Mouse (Mus musculus) heart, postnatal 0 days (tissue): ENCODE measurements around the gene Sugp2. TPM values are rescaled to one million over a fixed set of nuclear protein-coding genes. Genes with fewer than 3 reads are reported as not detected.

Experiments
- ATAC-seq: fragments of 200-750 bp; cut with Nextera tagmentation; 2 replicates; pipeline ENCODE4 v1.8.0; 2017; ENCODE audit warnings: low read depth, moderate number of reproducible peaks, moderate library complexity; ENCODE audit not compliant: insufficient read depth
- DNase-seq: peaks from one replicate; pipeline ENCODE4 v3.0.0-alpha.2; 2016; ENCODE audit warnings: low spot score
- H3K27ac ChIP-seq: fragments of 300-500 bp; sonication (generic); 2 replicates; pipeline ENCODE4 v1.5.1; 2014; ENCODE audit warnings: low read depth, mild to moderate bottlenecking
- H3K27me3 ChIP-seq: fragments of 300-500 bp; sonication (generic); 2 replicates; pipeline ENCODE4 v1.6.1; 2014; ENCODE audit warnings: low read length, mixed read lengths; ENCODE audit not compliant: control insufficient read depth, insufficient read depth
- H3K36me3 ChIP-seq: fragments of 300-500 bp; sonication (generic); replicated peaks from 2 replicates; pipeline ENCODE4 v1.6.1; 2014; ENCODE audit warnings: low read length, mixed read lengths; ENCODE audit not compliant: control insufficient read depth, insufficient read depth
- H3K4me1 ChIP-seq: fragments of 300-500 bp; sonication (generic); 2 replicates; pipeline ENCODE4 v1.6.1; 2014; ENCODE audit warnings: antibody characterized with exemption; ENCODE audit not compliant: control insufficient read depth, insufficient read depth
- H3K4me2 ChIP-seq: fragments of 300-500 bp; sonication (generic); 2 replicates; pipeline ENCODE4 v1.6.1; 2014; ENCODE audit warnings: low read depth, mild to moderate bottlenecking, low read length, moderate library complexity
- H3K4me3 ChIP-seq: fragments of 300-500 bp; sonication (generic); 2 replicates; pipeline ENCODE4 v1.5.1; 2014; ENCODE audit warnings: low read depth, low read length
- H3K9ac ChIP-seq: fragments of 300-500 bp; sonication (generic); replicated peaks from 2 replicates; pipeline ENCODE4 v1.6.1; 2014; ENCODE audit warnings: low read depth, low read length, mixed read lengths
- H3K9me3 ChIP-seq: fragments of 300-500 bp; sonication (generic); replicated peaks from 2 replicates; pipeline ENCODE4 v1.6.1; 2016; ENCODE audit warnings: low read length; ENCODE audit not compliant: control insufficient read depth
- CTCF ChIP-seq: IDR thresholded peaks from 2 replicates; pipeline ENCODE4 v1.5.1; 2016; ENCODE audit warnings: antibody characterized with exemption, control low read depth, low read depth
- EP300 ChIP-seq: IDR thresholded peaks from 2 replicates; pipeline ENCODE4 v1.6.1; 2016; ENCODE audit warnings: antibody characterized with exemption, low read depth
- WGBS: fragments of 180-500 bp; shearing (Covaris S2); extraction: QIAGEN DNeasy Blood & Tissue Kit; methylation state at CpG from one replicate; pipeline ENCODE4 v1.1.7; 2014; 5-methylcytosine and 5-hydroxymethylcytosine counted together
- polyA plus RNA-seq: library from polyadenylated mRNA; unstranded; fragments of >200 nt; fragmentation: Nextera tagmentation; extraction: Ambion mirVana; gene quantifications from 2 replicates; pipeline ENCODE4 v1.2.1, GENCODE M21; 2015
- total RNA-seq: library from RNA; depleted of rRNA; stranded (reverse); fragments of >200 nt; gene quantifications from 2 replicates; pipeline ENCODE4 v1.2.3, GENCODE M21; 2014; ENCODE audit warnings: low replicate concordance

Gene Sugp2
- total and polyA plus RNA-seq, 2 experiments from 2014 or later, result 15.5 to 48.7 TPM

DNA sequence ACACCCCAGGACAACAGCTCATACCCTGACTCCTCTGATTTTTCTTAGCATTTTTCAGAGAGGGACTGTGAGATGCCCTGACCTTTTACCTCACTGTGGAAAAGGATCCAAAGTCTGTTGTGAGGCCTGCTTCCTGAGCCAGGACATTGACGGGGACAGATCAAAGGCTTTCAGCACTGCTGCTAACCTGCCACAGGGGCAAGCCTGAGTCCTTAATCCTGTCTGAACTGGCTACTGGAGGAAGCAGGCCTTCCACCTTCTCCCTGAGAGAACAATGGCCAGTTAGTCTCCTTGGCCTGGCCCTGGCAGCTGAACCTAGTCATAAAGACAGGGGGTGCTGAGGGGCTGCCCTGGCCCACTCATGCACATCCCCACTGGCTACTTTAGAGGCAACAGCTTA lies 25.9 kb upstream of the Sugp2 start:
- TF ChIP-seq EP300, result no peak
- no peak for TF ChIP-seq CTCF
- ATAC-seq, result no peak
- no peaks in the 10 kb centered on the region for H3K9me3 ChIP-seq
- no peaks in the 10 kb centered on the region for H3K36me3 ChIP-seq
- H3K4me1 ChIP-seq, result peaks cover 35% of the 10 kb centered on the region
- H3K4me2 ChIP-seq, result no peak overlapping the region
- 59% methylated on average over 1 of the region's 1 CpGs for WGBS
- DNase-seq, result no peak
- peak overlapping the region; percentile 34; the same call in 1 of the 2 replicates for H3K27ac ChIP-seq
- no peaks in the 10 kb centered on the region for H3K27me3 ChIP-seq
- no peak overlapping the region for H3K4me3 ChIP-seq
- no peak overlapping the region for H3K9ac ChIP-seq

DNA sequence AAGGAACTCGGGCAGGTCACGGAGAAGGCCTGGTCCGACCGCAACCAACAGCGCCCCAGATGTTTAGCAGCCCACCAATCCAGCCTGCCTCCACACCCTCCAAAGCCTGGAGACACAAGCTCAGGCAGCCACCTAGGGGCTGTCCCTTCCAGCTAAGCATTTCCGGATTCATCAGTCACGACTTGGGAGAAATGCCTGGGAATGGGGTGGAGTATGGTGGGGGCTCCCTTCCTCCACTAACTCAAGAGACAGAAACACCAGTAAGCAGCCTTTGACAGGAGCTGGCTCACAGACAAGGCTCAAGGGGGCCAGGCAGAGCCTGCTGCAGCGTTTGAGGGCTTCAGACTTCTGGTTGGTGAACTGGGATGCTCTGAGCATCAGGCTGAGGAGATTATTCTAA lies 23.5 kb upstream of the Sugp2 start:
- H3K4me3 ChIP-seq, result peak overlapping the region; percentile 24
- peak overlapping the region; percentile 29; the same call in 1 of the 2 replicates for H3K9ac ChIP-seq
- DNase-seq (peak; percentile 23), ATAC-seq (no peak)
- 16% methylated on average over 8 of the region's 8 CpGs for WGBS
- TF ChIP-seq EP300 (no peak), CTCF (no peak; the same call in 1 of the 2 replicates)
- H3K36me3 ChIP-seq, result no peaks in the 10 kb centered on the region
- no peaks in the 10 kb centered on the region for H3K27me3 ChIP-seq
- H3K9me3 ChIP-seq, result no peaks in the 10 kb centered on the region
- peak overlapping the region; percentile 65 for H3K27ac ChIP-seq
- H3K4me2 ChIP-seq, result peak overlapping the region; percentile 95
- H3K4me1 ChIP-seq, result peaks cover 25% of the 10 kb centered on the region; the same call in 1 of the 2 replicates

DNA sequence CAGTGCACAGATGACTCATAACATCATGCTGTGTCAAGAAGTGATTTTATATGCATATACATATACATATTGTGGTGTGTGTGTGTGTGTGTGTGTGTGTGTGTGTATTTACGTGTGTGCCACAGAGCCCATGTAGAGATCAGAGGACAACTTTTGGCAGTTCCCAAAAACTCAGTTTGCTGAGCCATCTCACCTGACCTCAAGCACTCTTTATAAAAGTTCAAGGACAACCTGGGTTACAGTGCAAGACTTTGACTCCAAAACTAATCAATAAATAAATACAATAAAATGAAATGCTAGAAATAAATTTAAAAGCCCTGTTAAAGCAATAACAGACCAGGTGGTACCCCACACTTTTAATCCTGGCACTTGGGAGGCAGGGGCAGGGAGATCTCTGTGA lies 22.8 kb upstream of the Sugp2 start:
- TF ChIP-seq EP300 (no peak), CTCF (no peak)
- Histone ChIP-seq H3K9me3 (no peaks in the 10 kb centered on the region), H3K4me1 (peaks cover 26% of the 10 kb centered on the region; the same call in 1 of the 2 replicates), H3K36me3 (no peaks in the 10 kb centered on the region), H3K9ac (peak overlapping the region; percentile 70), H3K27me3 (no peaks in the 10 kb centered on the region), H3K4me2 (peak overlapping the region; percentile 95), H3K27ac (peak overlapping the region; percentile 92), H3K4me3 (peak overlapping the region; percentile 74)
- DNase-seq (no peak), ATAC-seq (no peak)
- 74% methylated on average over 1 of the region's 1 CpGs for WGBS

DNA sequence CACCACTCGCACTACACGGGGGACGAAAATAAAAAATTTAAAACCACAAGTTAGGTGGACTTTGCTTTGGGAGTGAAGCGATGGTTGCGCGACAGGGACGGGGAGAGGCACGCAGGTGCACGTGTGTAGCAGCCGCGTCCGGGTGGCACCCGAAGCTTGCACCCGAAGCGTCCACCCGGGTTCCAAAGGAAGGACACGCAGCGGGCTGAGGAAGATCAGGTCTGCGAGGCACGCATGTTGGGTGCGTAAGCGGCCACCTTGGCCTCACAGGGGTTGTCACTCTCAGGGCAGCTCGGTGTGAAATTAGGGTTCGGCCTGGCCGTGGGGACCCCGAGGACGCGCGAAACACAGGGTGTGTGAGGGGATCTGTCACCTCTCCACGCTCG lies 22.3 kb upstream of the Sugp2 start:
- Histone ChIP-seq H3K36me3 (no peaks in the 10 kb centered on the region), H3K4me1 (peaks cover 30% of the 10 kb centered on the region; the same call in 1 of the 2 replicates), H3K9ac (peak overlapping the region; percentile 70), H3K27ac (peak overlapping the region; percentile 92), H3K27me3 (no peaks in the 10 kb centered on the region), H3K9me3 (no peaks in the 10 kb centered on the region), H3K4me2 (peak overlapping the region; percentile 95), H3K4me3 (peak overlapping the region; percentile 74)
- TF ChIP-seq EP300 (no peak), CTCF (no peak)
- DNase-seq (no peak), ATAC-seq (no peak)
- WGBS, result 1% methylated on average over 31 of the region's 31 CpGs

DNA sequence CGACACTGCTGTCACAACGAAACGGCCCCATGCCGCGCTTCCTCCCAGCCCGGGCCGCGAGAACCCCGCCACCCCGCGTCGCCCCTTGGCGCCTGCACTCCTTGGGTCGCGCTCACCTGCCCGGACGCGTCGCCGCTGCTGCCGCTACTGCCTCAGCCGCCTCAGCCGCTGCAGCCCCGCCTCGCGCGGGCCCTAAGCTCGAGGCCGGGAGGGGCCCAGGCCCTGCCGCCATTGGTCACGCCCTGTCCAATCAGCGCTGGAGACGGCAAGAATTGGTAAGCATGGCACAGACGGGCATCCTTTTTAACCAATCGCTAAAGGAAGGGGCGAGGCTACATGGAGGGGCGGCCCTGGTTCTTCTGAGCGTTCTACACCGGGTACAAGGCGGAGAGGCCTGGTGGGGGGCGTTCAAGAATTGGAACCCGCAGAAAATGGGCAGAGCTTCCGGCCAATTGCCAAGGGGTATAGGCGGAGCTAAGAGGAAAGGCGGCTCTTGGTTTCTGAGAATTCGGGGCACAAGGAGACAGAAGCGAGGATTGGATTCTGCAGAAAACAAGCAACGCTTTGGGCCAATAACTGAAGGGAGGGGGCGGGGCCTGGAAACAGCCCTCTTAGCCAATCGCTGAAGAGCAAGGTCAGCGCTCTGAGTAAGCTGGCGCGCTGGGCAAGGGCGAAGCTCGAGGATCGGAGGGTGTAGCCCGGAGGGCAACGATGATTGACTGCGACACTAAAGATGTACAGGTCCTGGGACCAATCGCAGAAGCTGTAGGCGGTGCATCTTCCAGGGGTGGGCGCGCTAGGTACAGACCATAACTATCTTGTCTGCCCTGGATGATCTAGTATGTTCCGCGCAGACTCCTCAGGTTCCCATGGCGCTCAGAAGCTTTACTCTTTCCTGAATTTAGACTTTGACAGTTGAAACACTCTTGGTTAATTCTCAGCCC lies 21.6 kb upstream of the Sugp2 start, which contains the start of gene Slc25a42:
TSS of gene Slc25a42 (minus strand) at position 194 of the 944 bp plus-strand sequence.
- 0 out of 2 replicates have a peak, but pooled peaks have one; percentile 54 for TF ChIP-seq EP300
- TF ChIP-seq CTCF, result no peak
- no peaks in the 10 kb centered on the region for H3K9me3 ChIP-seq
- H3K27ac ChIP-seq, result peak within 1 kb of the TSS; percentile 92
- H3K4me2 ChIP-seq, result peak within 1 kb of the TSS; percentile 95
- peaks cover 32% of the 10 kb centered on the region; the same call in 1 of the 2 replicates for H3K4me1 ChIP-seq
- DNase-seq, result peak; percentile 100
- under 1% methylated on average over 66 of the region's 66 CpGs for WGBS
- ATAC-seq, result peak; percentile 93
- H3K4me3 ChIP-seq, result peak within 1 kb of the TSS; percentile 74
- peak within 1 kb of the TSS; percentile 70 for H3K9ac ChIP-seq
- no peaks in the 10 kb centered on the region for H3K27me3 ChIP-seq
- no peaks in the 10 kb centered on the region for H3K36me3 ChIP-seq
